Mouse (Mus musculus) megakaryocyte, embryonic 14.5 days (primary cell): ENCODE results near the gene Man1a2.

Experiments used
- FLI1 ChIP-seq: IDR thresholded peaks from 2 replicates; pipeline ENCODE4 v1.6.1; 2012; ENCODE audit warnings: low read length, inconsistent platforms, mixed read lengths
- GATA1 ChIP-seq: IDR thresholded peaks from 3 replicates; pipeline ENCODE4 v1.6.1; 2012; ENCODE audit warnings: mixed read lengths, low read length, inconsistent platforms, borderline replicate concordance

DNA sequence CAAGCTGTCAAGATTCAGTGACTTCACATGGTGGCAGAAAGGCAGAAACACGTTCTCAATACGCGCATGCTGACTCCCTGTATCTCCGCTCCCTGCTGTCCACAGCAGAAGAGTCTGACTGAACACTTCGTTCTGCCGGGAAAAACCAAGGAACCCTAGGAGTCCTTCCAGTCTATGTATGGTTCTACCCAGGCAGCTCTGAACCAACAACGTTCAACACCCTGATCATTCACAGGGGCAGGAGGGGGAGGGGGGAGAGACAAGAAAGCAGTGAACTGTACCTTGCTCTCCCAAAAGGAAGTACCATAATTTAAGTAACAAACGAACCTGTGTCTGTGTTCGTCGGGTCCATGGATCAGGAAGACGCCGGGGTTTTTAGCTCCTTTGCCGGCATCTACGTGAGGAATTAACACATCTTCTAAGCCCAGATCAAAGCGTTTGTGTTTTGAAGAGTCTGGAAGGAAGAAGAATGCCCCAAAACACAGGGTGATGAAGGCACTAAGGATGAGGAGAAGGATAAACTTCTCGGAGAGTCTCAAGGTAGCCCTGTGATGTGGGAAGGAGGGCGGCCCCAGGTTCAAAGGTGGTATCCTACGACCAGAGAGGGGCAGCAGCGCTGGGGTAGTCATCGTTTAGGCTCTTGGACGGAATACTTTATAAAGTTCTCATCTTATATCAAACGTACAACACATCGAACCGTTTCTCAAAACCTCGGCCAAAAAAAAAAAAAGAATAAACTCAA, 898 bp downstream of the Man1a2 start:
- TF ChIP-seq GATA1 = no peak
- TF ChIP-seq FLI1 = no peak
